Comparison of ENCODE assay signal across 16 mouse cellular contexts in the genomic region with DNA sequence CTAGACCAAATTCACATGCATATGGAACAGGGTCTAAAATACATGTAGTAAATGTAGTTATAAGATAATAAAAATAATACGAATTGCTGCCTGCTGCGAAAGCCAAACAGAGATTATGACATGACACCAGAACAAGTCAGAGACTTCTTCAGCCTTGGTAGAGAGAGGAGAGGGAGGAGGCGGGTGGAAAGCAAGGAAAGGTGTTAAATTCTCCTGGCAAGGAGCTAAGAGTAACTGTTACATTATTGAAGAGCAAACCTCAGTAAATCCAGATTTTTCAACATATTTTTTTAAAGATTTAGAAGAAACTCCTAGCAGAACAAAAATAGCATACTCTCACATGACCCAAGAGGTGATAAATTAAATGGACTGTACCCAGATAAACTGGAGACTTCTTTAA.
"Had no signal": no experiment of that assay in that cellular context is flagged by ENCODE, and none has a peak within 500 bp of the region (broad histone marks: within the 10 kb centered on the region; RNA-seq: fewer than 3 reads in every experiment).

No protein-coding gene starts in this region.

- H3K9me3 ChIP-seq: neural tube, embryonic 12.5 days; neural tube, embryonic 13.5 days; neural tube, embryonic 15.5 days; stomach, embryonic 15.5 days had no signal

- H3K27ac ChIP-seq: neural tube, embryonic 12.5 days; neural tube, embryonic 13.5 days; neural tube, embryonic 15.5 days; stomach, embryonic 15.5 days; stomach, postnatal 0 days had no signal

- H3K4me2 ChIP-seq: neural tube, embryonic 12.5 days; neural tube, embryonic 13.5 days; neural tube, embryonic 15.5 days; stomach, embryonic 15.5 days had no signal

- H3K36me3 ChIP-seq: neural tube, embryonic 12.5 days; neural tube, embryonic 13.5 days; neural tube, embryonic 15.5 days; stomach, embryonic 15.5 days had no signal

- H3K9ac ChIP-seq: neural tube, embryonic 12.5 days; neural tube, embryonic 13.5 days; neural tube, embryonic 15.5 days; stomach, embryonic 15.5 days had no signal

- H3K27me3 ChIP-seq: neural tube, embryonic 12.5 days; neural tube, embryonic 13.5 days; neural tube, embryonic 15.5 days; stomach, embryonic 15.5 days had no signal

- H3K4me1 ChIP-seq: neural tube, embryonic 12.5 days; neural tube, embryonic 13.5 days; neural tube, embryonic 15.5 days; stomach, embryonic 15.5 days had no signal

- H3K4me3 ChIP-seq: neural tube, embryonic 12.5 days; neural tube, embryonic 13.5 days; neural tube, embryonic 15.5 days; stomach, embryonic 15.5 days had no signal

- DNase-seq: retina, postnatal 1 day; right cerebral cortex, postnatal 14 days; right cerebral cortex, postnatal 25 days; right cerebral cortex, postnatal 4 days; spleen, adult 18-20 months; thymus, adult 18-20 months; thymus, adult 2 months; thymus, postnatal 14 days; thymus, postnatal 25 days; thymus, postnatal 36 days; thymus, postnatal 4 days had no signal
